Mouse (Mus musculus) testis, postnatal 10 days (tissue): ENCODE results near the gene Tekt4.

Source experiments
- DNase-seq: peaks from one replicate; pipeline ENCODE4 v3.0.0; 2021; ENCODE audit warnings: low spot score

The Tekt4 gene

GRCm38 (mm10) chr17:25433223-25433616 lies 21.2 kb upstream of the Tekt4 start:
- DNase-seq: peak; percentile 64

GRCm38 (mm10) chr17:25433617-25434606 lies 20.5 kb upstream of the Tekt4 start, which contains the start of gene Cacna1h:
Cacna1h (minus strand) TSS chr17:25433783.
- peak; percentile 90 for DNase-seq

GRCm38 (mm10) chr17:25441417-25441816 lies 13.0 kb upstream of the Tekt4 start:
- DNase-seq: no peak

- no peak for DNase-seq
These were observed 11.5 kb upstream of the Tekt4 start for GRCm38 (mm10) chr17:25442889-25443288.

GRCm38 (mm10) chr17:25445074-25445473 lies 9.3 kb upstream of the Tekt4 start:
- DNase-seq: no peak

GRCm38 (mm10) chr17:25445841-25446240 lies 8.6 kb upstream of the Tekt4 start:
- no peak for DNase-seq

GRCm38 (mm10) chr17:25447865-25448264 lies 6.5 kb upstream of the Tekt4 start:
- no peak for DNase-seq

GRCm38 (mm10) chr17:25450329-25450728 lies 4.1 kb upstream of the Tekt4 start:
- no peak for DNase-seq

GRCm38 (mm10) chr17:25452246-25452965 lies 2.0 kb upstream of the Tekt4 start:
- DNase-seq: no peak

GRCm38 (mm10) chr17:25456540-25456939 lies 2.1 kb downstream of the Tekt4 start:
- DNase-seq: no peak

- no peak for DNase-seq
These were observed 7.9 kb downstream of the Tekt4 start for GRCm38 (mm10) chr17:25462236-25462875.

GRCm38 (mm10) chr17:25463326-25463945 lies 9.0 kb downstream of the Tekt4 start:
- DNase-seq: no peak

- DNase-seq: no peak
These were observed 9.7 kb downstream of the Tekt4 start for GRCm38 (mm10) chr17:25464091-25464490.

GRCm38 (mm10) chr17:25466257-25466656 lies 11.8 kb downstream of the Tekt4 start:
- no peak for DNase-seq

GRCm38 (mm10) chr17:25467781-25468180 lies 13.4 kb downstream of the Tekt4 start:
- no peak for DNase-seq

- DNase-seq: no peak
These were observed 13.9 kb downstream of the Tekt4 start for GRCm38 (mm10) chr17:25468301-25468700.

GRCm38 (mm10) chr17:25469798-25470197 lies 15.4 kb downstream of the Tekt4 start:
- DNase-seq: peak; percentile 80

- peak; percentile 56 for DNase-seq
These were observed 17.0 kb downstream of the Tekt4 start for GRCm38 (mm10) chr17:25471418-25471817.

GRCm38 (mm10) chr17:25472044-25472443 lies 17.6 kb downstream of the Tekt4 start:
- DNase-seq: no peak

GRCm38 (mm10) chr17:25474330-25475077 lies 20.1 kb downstream of the Tekt4 start:
- peak; percentile 83 for DNase-seq
